Mouse (Mus musculus) E14TG2a.4 (cell line): ENCODE results near the gene Tfdp2.
A peak's percentile ranks its signal among the peaks of the same experiment; 100 is the strongest.

Source experiments
- H3K27me3 ChIP-seq: 2 replicates; pipeline ENCODE4 v1.6.1; 2014; ENCODE audit warnings: low read length, control low read depth; ENCODE audit not compliant: insufficient read depth
- H3K36me3 ChIP-seq: 2 replicates; pipeline ENCODE4 v1.6.1; 2014; ENCODE audit warnings: low read length, control low read depth; ENCODE audit not compliant: insufficient read depth
- H3K4me1 ChIP-seq: replicated peaks from 2 replicates; pipeline ENCODE4 v1.6.1; 2014; ENCODE audit warnings: low read depth, low read length, control low read depth
- H3K4me3 ChIP-seq: replicated peaks from 2 replicates; pipeline ENCODE4 v1.5.1; 2014; ENCODE audit warnings: mild to moderate bottlenecking, low read length
- H3K9me3 ChIP-seq: 2 replicates; pipeline ENCODE4 v1.6.1; 2014; ENCODE audit warnings: low read length, control low read depth
- CTCF ChIP-seq: conservative IDR thresholded peaks from 2 replicates; pipeline ENCODE4 v1.5.1; 2014; ENCODE audit warnings: low read length
- NANOG ChIP-seq: IDR thresholded peaks from 2 replicates; pipeline ENCODE4 v1.6.1; 2014; ENCODE audit warnings: borderline replicate concordance, low read length, mixed read lengths
- POU5F1 ChIP-seq: IDR thresholded peaks from 2 replicates; pipeline ENCODE4 v1.6.1; 2014; ENCODE audit warnings: low read length, borderline replicate concordance

Tfdp2 gene

DNA sequence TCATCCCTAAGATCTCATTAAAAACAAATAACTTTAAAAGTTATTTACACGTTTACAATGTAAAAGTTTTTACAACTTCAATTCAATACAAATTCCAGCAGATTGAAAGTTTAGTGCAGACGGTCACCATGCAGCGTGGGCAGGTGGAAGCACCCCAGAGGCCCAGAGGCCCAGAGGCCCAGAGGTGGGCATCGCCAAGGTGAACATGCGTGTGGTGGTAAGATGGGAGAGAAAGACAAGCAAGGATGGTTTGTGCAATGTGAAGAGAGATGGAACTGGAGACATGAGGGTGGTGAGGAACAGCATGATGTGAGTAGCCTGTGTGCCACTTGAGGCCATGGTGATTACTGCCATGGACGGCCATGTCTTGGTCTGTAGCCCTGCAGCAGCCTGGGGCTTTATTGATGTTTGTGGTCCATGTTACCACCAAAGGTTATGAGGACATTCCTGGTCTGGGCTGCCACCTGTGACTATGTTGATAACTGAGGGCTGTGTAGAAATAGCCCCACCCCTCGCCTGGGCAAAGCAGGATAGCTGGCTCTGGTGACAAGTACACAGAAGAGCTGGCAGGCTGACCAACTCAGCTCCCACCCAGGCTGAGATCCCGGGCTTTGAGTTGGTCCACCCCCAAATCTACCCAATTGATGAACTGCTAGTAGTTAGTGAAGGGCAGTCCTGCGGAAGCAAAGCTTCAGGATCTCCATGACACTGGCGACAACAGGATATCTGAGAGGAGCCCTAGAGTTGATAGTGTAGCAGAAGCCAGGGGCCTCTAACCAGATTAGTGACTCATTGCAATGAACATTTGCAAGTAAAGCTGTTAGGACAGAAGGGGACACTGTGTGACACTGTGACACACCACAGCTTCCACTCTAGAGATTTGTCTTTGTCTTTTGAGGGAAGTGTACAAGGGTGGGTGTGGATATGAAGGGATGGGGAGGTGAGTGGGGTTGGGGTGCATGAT, 45.3 kb downstream of the Tfdp2 start:
- no peak for TF ChIP-seq CTCF
- no peak for TF ChIP-seq POU5F1
- TF ChIP-seq NANOG, result no peak
- H3K36me3 ChIP-seq, result peaks cover 26% of the 10 kb centered on the region
- no peaks in the 10 kb centered on the region for H3K27me3 ChIP-seq
- no peak overlapping the region for H3K4me3 ChIP-seq
- no peaks in the 10 kb centered on the region for H3K9me3 ChIP-seq
- peaks cover 58% of the 10 kb centered on the region for H3K4me1 ChIP-seq

DNA sequence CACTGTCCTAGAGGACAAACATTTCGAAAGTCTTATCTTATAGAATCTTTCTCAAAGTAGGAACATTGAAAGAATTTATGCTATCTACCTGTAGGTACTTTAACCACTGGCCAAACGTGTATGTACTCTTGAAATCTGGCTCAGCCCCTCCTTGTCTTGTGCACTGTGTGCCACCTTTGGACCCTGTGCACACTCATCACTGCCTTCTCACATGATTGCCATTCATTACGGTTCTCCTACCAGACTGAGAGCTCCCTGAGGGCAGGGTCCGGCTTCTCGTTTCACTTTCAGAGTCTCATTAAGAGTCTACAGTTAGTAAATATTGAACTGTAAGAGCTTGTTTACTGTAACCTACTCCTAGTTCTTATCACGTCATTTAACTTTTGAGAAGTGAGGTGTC, 47.8 kb downstream of the Tfdp2 start:
- Histone ChIP-seq H3K9me3 (no peaks in the 10 kb centered on the region), H3K4me3 (no peak overlapping the region), H3K4me1 (peaks cover 40% of the 10 kb centered on the region), H3K27me3 (no peaks in the 10 kb centered on the region), H3K36me3 (peaks cover 35% of the 10 kb centered on the region)
- no peak for TF ChIP-seq CTCF
- no peak for TF ChIP-seq NANOG
- no peak for TF ChIP-seq POU5F1

DNA sequence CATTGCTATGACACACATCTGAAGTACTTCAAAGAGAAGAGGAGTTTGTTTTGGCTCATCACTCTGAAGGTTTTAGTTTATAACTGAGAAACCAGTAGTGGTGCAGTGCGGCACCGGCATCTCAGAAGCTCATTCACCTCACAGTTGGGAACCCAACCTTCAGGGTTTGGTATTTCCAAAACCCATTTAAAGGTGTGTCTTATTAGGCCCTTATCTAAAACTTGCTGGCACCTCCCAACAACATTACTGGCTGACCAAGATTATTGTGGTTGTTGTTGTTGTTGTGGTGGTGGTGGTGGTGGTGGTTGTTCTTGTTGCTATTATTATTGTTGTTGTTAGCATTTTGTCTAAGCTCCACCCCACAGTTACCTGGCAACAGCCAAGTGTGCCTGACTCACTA, 58.7 kb downstream of the Tfdp2 start:
- no peak for TF ChIP-seq NANOG
- TF ChIP-seq CTCF, result no peak
- TF ChIP-seq POU5F1, result no peak
- Histone ChIP-seq H3K36me3 (peaks cover 10% of the 10 kb centered on the region), H3K4me3 (no peak overlapping the region), H3K4me1 (peaks cover 21% of the 10 kb centered on the region), H3K27me3 (no peaks in the 10 kb centered on the region), H3K9me3 (no peaks in the 10 kb centered on the region)

DNA sequence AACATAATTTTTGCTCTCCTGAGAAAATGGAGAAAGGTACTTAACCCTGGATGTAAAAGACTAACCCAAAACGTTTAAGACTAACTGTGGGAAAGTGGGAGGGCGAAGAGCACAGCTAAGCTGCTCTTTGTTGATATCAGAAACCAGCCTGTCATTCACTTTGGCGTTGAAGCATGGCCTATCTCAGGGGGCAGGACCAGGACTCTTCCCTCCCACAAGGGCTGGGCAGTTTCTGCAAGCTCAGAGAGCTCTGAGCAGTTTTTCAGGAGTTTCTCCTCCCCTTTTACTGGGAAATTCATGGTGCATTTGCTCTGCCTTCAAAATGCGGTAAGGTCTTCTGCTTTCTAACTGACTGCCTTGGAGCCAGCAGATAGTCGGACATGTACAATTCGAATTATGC, 62.4 kb downstream of the Tfdp2 start:
- no peak for TF ChIP-seq POU5F1
- Histone ChIP-seq H3K27me3 (no peaks in the 10 kb centered on the region), H3K36me3 (no peaks in the 10 kb centered on the region)

DNA sequence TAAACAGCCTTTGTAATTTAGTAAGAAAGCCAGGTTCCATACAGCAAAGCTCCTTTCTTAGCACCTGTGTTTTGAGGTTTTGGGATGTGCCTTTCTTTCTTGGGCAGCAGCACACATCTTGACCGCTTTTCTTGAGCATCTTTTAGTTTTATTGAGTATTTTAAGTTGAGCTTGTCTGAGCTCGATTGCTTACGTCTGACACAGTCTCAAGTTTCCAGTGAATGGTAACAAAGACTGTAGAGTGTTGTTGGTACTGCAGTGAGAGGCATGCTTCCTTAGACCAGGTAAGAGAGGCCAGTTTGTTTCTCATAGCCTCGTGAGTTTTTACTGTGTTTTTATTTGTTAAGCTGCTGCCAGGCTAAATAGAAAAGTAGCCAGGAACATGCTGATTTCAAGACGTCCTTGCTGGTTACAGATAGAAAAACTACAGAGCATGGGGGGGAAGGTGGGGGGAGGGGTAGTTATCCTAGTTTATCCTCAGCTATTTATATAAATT, 63.0 kb downstream of the Tfdp2 start:
- TF ChIP-seq NANOG, result no peak
- no peak for TF ChIP-seq CTCF
- TF ChIP-seq POU5F1, result no peak
- H3K36me3 ChIP-seq, result no peaks in the 10 kb centered on the region
- peak overlapping the region; percentile 70 for H3K4me3 ChIP-seq
- H3K27me3 ChIP-seq, result no peaks in the 10 kb centered on the region
- H3K4me1 ChIP-seq, result peaks cover 40% of the 10 kb centered on the region
- H3K9me3 ChIP-seq, result no peaks in the 10 kb centered on the region

More for the DNA sequence above, 62.4 kb downstream of the Tfdp2 start:
- H3K9me3 ChIP-seq, result no peaks in the 10 kb centered on the region
- peaks cover 40% of the 10 kb centered on the region for H3K4me1 ChIP-seq
- peak overlapping the region; percentile 70 for H3K4me3 ChIP-seq

DNA sequence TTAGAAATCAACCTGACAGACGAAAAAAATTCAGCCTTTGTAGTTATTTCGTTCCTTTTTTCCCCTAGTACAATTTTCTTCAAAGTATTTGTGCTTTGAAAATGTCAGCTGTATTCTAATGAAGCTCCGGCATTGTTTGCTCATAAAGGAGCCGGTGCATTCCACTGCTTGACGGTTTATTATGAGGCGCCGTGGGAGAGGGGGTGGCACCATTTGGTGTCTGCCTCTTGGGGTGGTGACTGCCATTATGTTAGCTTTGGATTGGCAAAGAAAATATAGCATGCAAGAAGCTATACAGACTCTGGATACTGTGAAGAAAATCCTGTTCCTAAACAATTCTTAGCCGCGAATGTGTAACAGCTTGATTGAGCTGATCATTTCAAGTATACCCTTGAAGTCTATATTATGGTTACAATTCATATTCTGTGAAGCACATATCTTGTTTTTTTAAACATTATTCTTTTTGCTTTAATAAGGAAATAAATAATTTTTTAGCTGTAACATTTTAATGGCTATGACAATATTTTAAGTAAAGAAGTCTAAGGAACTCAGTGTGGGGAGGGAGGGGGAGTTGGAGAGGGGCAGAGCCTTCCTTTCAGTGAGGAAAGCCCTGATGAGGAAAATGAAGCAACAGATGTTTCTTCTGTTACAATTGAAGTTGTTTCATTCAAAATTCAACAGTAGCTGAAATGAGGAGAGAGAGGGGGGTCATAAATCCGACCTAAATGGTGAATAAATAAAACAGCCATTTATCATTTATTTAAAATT, 63.9 kb downstream of the Tfdp2 start:
- no peaks in the 10 kb centered on the region; the same call in 1 of the 2 replicates for H3K36me3 ChIP-seq
- H3K4me3 ChIP-seq, result peak overlapping the region; percentile 70
- TF ChIP-seq POU5F1 (no peak), CTCF (no peak), NANOG (no peak)
- H3K27me3 ChIP-seq, result no peaks in the 10 kb centered on the region
- H3K9me3 ChIP-seq, result no peaks in the 10 kb centered on the region
- H3K4me1 ChIP-seq, result peaks cover 35% of the 10 kb centered on the region

DNA sequence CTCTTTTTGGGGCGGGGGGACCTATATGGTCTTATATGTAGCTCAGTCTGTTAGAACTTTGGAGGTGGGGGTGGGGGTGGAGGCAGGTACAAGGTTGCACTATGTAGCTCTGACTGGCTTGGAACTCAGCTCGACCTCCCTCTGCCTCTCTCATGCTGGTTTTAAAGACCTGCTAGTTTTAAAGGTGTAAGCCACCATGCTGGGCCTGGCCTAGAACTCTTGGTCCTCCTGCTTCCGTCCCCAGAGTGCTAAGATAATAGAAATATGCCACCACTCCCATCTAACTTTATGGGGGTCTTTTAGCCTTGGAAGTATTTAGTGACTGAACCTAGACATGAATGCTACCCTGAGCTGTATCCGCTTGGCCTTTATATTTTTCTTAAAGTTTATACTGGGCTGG, 65.0 kb downstream of the Tfdp2 start:
- Histone ChIP-seq H3K27me3 (no peaks in the 10 kb centered on the region), H3K4me3 (no peak overlapping the region), H3K36me3 (peaks cover under 1% of the 10 kb centered on the region; the same call in 1 of the 2 replicates), H3K9me3 (no peaks in the 10 kb centered on the region), H3K4me1 (peaks cover 34% of the 10 kb centered on the region)
- TF ChIP-seq NANOG, result no peak
- TF ChIP-seq POU5F1, result no peak
- no peak for TF ChIP-seq CTCF

DNA sequence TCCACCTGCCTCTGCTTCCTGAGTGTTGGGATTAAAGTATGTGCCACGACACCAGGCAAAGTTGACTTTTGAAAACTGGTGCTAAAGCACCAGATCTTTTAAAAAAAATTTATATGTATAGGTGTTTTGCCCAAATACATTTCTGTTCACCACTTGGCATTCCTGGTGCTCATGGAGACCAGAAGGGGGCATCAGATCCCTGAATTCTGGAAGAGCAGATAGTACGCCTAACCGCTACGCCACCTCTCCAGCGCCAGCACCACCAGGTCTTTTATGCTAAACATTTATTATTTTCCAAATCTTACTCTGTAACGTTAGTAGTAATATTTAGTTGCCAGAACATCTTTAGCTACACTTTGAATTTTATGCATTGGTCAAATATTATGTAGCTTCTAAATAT, 65.9 kb downstream of the Tfdp2 start:
- no peaks in the 10 kb centered on the region for H3K27me3 ChIP-seq
- peaks cover 5% of the 10 kb centered on the region; the same call in 1 of the 2 replicates for H3K36me3 ChIP-seq
- H3K4me3 ChIP-seq, result no peak overlapping the region
- H3K4me1 ChIP-seq, result peaks cover 34% of the 10 kb centered on the region
- no peaks in the 10 kb centered on the region for H3K9me3 ChIP-seq
- TF ChIP-seq POU5F1 (no peak), NANOG (no peak), CTCF (peak; percentile 30)
